Mouse (Mus musculus): Measurements from ENCODE around the gene Tmcc3. TPM values are rescaled to one million over a fixed set of nuclear protein-coding genes. Genes with fewer than 3 reads are reported as not detected.
A peak's percentile ranks its signal among the peaks of the same experiment; 100 is the strongest.

The Tmcc3 gene
- total RNA-seq, 2 experiments from 2014 or later = 20.2 to 27.2 TPM

GRCm38 (mm10) chr10:94551065-94551464, 239.3 kb downstream of the Tmcc3 start:
- no peak for TF ChIP-seq CTCF (IDR thresholded peaks at IDR 0.05)
- Histone ChIP-seq H3K4me3 (peak overlapping the region; percentile 14; the same call in 1 of the 2 replicates), H3K27ac (peak overlapping the region; percentile 76)
- intact Hi-C loops (cut with DNase I) = no loop called here
- no peak for DNase-seq (ENCODE audit: extremely low spot score in 1 of 2, low spot score in 2 of 2)

- intact Hi-C loops (cut with DNase I) = no loop called here
- no peak for DNase-seq (ENCODE audit: extremely low spot score in 1 of 2, low spot score in 2 of 2)
- Histone ChIP-seq H3K4me3 (peak overlapping the region; percentile 14; the same call in 1 of the 2 replicates), H3K27ac (peak overlapping the region; percentile 76; the same call in 1 of the 2 replicates)
- TF ChIP-seq CTCF (IDR thresholded peaks at IDR 0.05) = no peak
These were observed 239.8 kb downstream of the Tmcc3 start for GRCm38 (mm10) chr10:94551511-94551910.

- no peak overlapping the region; the same call in 1 of the 2 replicates for H3K4me3 ChIP-seq
- DNase-seq (ENCODE audit: extremely low spot score in 1 of 2, low spot score in 2 of 2) = no peak
- H3K27ac ChIP-seq = no peak overlapping the region
- TF ChIP-seq CTCF (IDR thresholded peaks at IDR 0.05) = no peak
- intact Hi-C loops (cut with DNase I) = no loop called here
These were observed 240.3 kb downstream of the Tmcc3 start for GRCm38 (mm10) chr10:94551924-94552523.

- no peak for DNase-seq (ENCODE audit: extremely low spot score in 1 of 2, low spot score in 2 of 2)
- TF ChIP-seq CTCF (IDR thresholded peaks at IDR 0.05) = no peak
- H3K27ac ChIP-seq = no peak overlapping the region
- H3K4me3 ChIP-seq = no peak overlapping the region
- intact Hi-C loops (cut with DNase I) = no loop called here
These were observed 243.6 kb downstream of the Tmcc3 start for GRCm38 (mm10) chr10:94555394-94555793.

- no peak for DNase-seq (ENCODE audit: extremely low spot score in 1 of 2, low spot score in 2 of 2)
- no peak for TF ChIP-seq CTCF (IDR thresholded peaks at IDR 0.05)
- intact Hi-C loops (cut with DNase I) = no loop called here
- no peak overlapping the region for H3K27ac ChIP-seq
- H3K4me3 ChIP-seq = no peak overlapping the region
These were observed 245.8 kb downstream of the Tmcc3 start for GRCm38 (mm10) chr10:94557428-94558149.

- Histone ChIP-seq H3K4me3 (no peak overlapping the region), H3K27ac (no peak overlapping the region)
- intact Hi-C loops (cut with DNase I) = no loop called here
- TF ChIP-seq CTCF (IDR thresholded peaks at IDR 0.05) = no peak
- DNase-seq (ENCODE audit: extremely low spot score in 1 of 2, low spot score in 2 of 2) = no peak
These were observed 247.1 kb downstream of the Tmcc3 start for GRCm38 (mm10) chr10:94558826-94559225.

- no peak for DNase-seq (ENCODE audit: extremely low spot score in 1 of 2, low spot score in 2 of 2)
- intact Hi-C loops (cut with DNase I) = no loop called here
- H3K27ac ChIP-seq = no peak overlapping the region
- no peak for TF ChIP-seq CTCF (IDR thresholded peaks at IDR 0.05)
- H3K4me3 ChIP-seq = no peak overlapping the region
These were observed 249.6 kb downstream of the Tmcc3 start for GRCm38 (mm10) chr10:94561351-94561750.

GRCm38 (mm10) chr10:94562188-94562587, 250.4 kb downstream of the Tmcc3 start:
- no peak overlapping the region for H3K4me3 ChIP-seq
- no peak overlapping the region for H3K27ac ChIP-seq
- DNase-seq (ENCODE audit: extremely low spot score in 1 of 2, low spot score in 2 of 2) = no peak
- peak; percentile 51 for TF ChIP-seq CTCF (IDR thresholded peaks at IDR 0.05)
- intact Hi-C loops (cut with DNase I) = no loop called here

GRCm38 (mm10) chr10:94562991-94563390, 251.2 kb downstream of the Tmcc3 start:
- no peak for DNase-seq (ENCODE audit: extremely low spot score in 1 of 2, low spot score in 2 of 2)
- no peak for TF ChIP-seq CTCF (IDR thresholded peaks at IDR 0.05)
- intact Hi-C loops (cut with DNase I) = no loop called here
- no peak overlapping the region for H3K4me3 ChIP-seq
- no peak overlapping the region for H3K27ac ChIP-seq

GRCm38 (mm10) chr10:94565410-94566221, 253.9 kb downstream of the Tmcc3 start:
- intact Hi-C loops (cut with DNase I) = no loop called here
- H3K4me3 ChIP-seq = no peak overlapping the region
- TF ChIP-seq CTCF (IDR thresholded peaks at IDR 0.05) = no peak
- no peak for DNase-seq (ENCODE audit: extremely low spot score in 1 of 2, low spot score in 2 of 2)
- no peak overlapping the region for H3K27ac ChIP-seq

- DNase-seq (ENCODE audit: extremely low spot score in 1 of 2, low spot score in 2 of 2) = no peak
- no peak overlapping the region for H3K27ac ChIP-seq
- H3K4me3 ChIP-seq = no peak overlapping the region
- intact Hi-C loops (cut with DNase I) = no loop called here
- no peak for TF ChIP-seq CTCF (IDR thresholded peaks at IDR 0.05)
These were observed 254.6 kb downstream of the Tmcc3 start for GRCm38 (mm10) chr10:94566222-94566868.
